Mouse (Mus musculus): ENCODE measurements around the gene Krtcap2.
A peak's percentile ranks its signal among the peaks of the same experiment; 100 is the strongest.

The Krtcap2 gene

GRCm38 (mm10) chr3:89278107-89278506 is 32.3 kb downstream of the Krtcap2 start:
- Histone ChIP-seq H3K4me1 (replicated peaks; ENCODE audit: low read depth, low read length) (peaks cover 64% of the 10 kb centered on the region), H3K4me3 (replicated peaks; ENCODE audit: low read length) (peak overlapping the region; percentile 80), H3K9me3 (ENCODE audit: low read length) (no peaks in the 10 kb centered on the region)

GRCm38 (mm10) chr3:89278643-89279042 is 32.9 kb downstream of the Krtcap2 start:
- TF ChIP-seq NANOG (IDR thresholded peaks at IDR 0.05; ENCODE audit: borderline replicate concordance, low read length), result no peak
- TF ChIP-seq CTCF (conservative IDR thresholded peaks at IDR 0.05; ENCODE audit: low read length), result no peak
- TF ChIP-seq POU5F1 (IDR thresholded peaks at IDR 0.05; ENCODE audit: borderline replicate concordance, low read length), result no peak
- Histone ChIP-seq H3K27me3 (ENCODE audit: insufficient read depth, low read length) (peaks cover 62% of the 10 kb centered on the region), H3K36me3 (ENCODE audit: insufficient read depth, low read length) (peaks cover 11% of the 10 kb centered on the region), H3K9me3 (ENCODE audit: low read length) (no peaks in the 10 kb centered on the region), H3K4me1 (replicated peaks; ENCODE audit: low read depth, low read length) (peaks cover 65% of the 10 kb centered on the region), H3K4me3 (replicated peaks; ENCODE audit: low read length) (peak overlapping the region; percentile 80)

More at GRCm38 (mm10) chr3:89278107-89278506, 32.3 kb downstream of the Krtcap2 start:
- Histone ChIP-seq H3K27me3 (ENCODE audit: insufficient read depth, low read length) (peaks cover 62% of the 10 kb centered on the region), H3K36me3 (ENCODE audit: insufficient read depth, low read length) (peaks cover 11% of the 10 kb centered on the region)
- TF ChIP-seq CTCF (conservative IDR thresholded peaks at IDR 0.05; ENCODE audit: low read length) (no peak), POU5F1 (IDR thresholded peaks at IDR 0.05; ENCODE audit: borderline replicate concordance, low read length) (no peak), NANOG (IDR thresholded peaks at IDR 0.05; ENCODE audit: borderline replicate concordance, low read length) (no peak)

GRCm38 (mm10) chr3:89279153-89279890 is 33.6 kb downstream of the Krtcap2 start:
- no peak for TF ChIP-seq CTCF (conservative IDR thresholded peaks at IDR 0.05; ENCODE audit: low read length)
- no peak for TF ChIP-seq POU5F1 (IDR thresholded peaks at IDR 0.05; ENCODE audit: borderline replicate concordance, low read length)
- no peak for TF ChIP-seq NANOG (IDR thresholded peaks at IDR 0.05; ENCODE audit: borderline replicate concordance, low read length)
- Histone ChIP-seq H3K4me3 (replicated peaks; ENCODE audit: low read length) (peak overlapping the region; percentile 80), H3K27me3 (ENCODE audit: insufficient read depth, low read length) (peaks cover 62% of the 10 kb centered on the region), H3K36me3 (ENCODE audit: insufficient read depth, low read length) (peaks cover 11% of the 10 kb centered on the region), H3K9me3 (ENCODE audit: low read length) (no peaks in the 10 kb centered on the region), H3K4me1 (replicated peaks; ENCODE audit: low read depth, low read length) (peaks cover 72% of the 10 kb centered on the region)

GRCm38 (mm10) chr3:89280050-89280605 is 34.4 kb downstream of the Krtcap2 start:
- TF ChIP-seq CTCF (conservative IDR thresholded peaks at IDR 0.05; ENCODE audit: low read length) (no peak), POU5F1 (IDR thresholded peaks at IDR 0.05; ENCODE audit: borderline replicate concordance, low read length) (no peak), NANOG (IDR thresholded peaks at IDR 0.05; ENCODE audit: borderline replicate concordance, low read length) (no peak)
- Histone ChIP-seq H3K9me3 (ENCODE audit: low read length) (no peaks in the 10 kb centered on the region), H3K27me3 (ENCODE audit: insufficient read depth, low read length) (peaks cover 61% of the 10 kb centered on the region), H3K4me3 (replicated peaks; ENCODE audit: low read length) (peak overlapping the region; percentile 80), H3K4me1 (replicated peaks; ENCODE audit: low read depth, low read length) (peaks cover 80% of the 10 kb centered on the region), H3K36me3 (ENCODE audit: insufficient read depth, low read length) (peaks cover 10% of the 10 kb centered on the region)

- TF ChIP-seq NANOG (IDR thresholded peaks at IDR 0.05; ENCODE audit: borderline replicate concordance, low read length), result no peak
- TF ChIP-seq CTCF (conservative IDR thresholded peaks at IDR 0.05; ENCODE audit: low read length), result no peak
- no peak for TF ChIP-seq POU5F1 (IDR thresholded peaks at IDR 0.05; ENCODE audit: borderline replicate concordance, low read length)
- H3K4me3 ChIP-seq (replicated peaks; ENCODE audit: low read length), result peak within 1 kb of the TSS; percentile 80
- 0 out of 2 replicates have a peak, but pooled peaks cover 3% of the 10 kb centered on the region for H3K36me3 ChIP-seq (ENCODE audit: insufficient read depth, low read length)
- no peaks in the 10 kb centered on the region for H3K9me3 ChIP-seq (ENCODE audit: low read length)
- H3K27me3 ChIP-seq (ENCODE audit: insufficient read depth, low read length), result peaks cover 55% of the 10 kb centered on the region
- H3K4me1 ChIP-seq (replicated peaks; ENCODE audit: low read depth, low read length), result peaks cover 87% of the 10 kb centered on the region
Observed at GRCm38 (mm10) chr3:89280606-89281511, 35.1 kb downstream of the Krtcap2 start, which contains the start of gene Efna1. Gene Efna1 (minus strand): TSS chr3:89281142.

GRCm38 (mm10) chr3:89281579-89282290 is 36.0 kb downstream of the Krtcap2 start:
- Histone ChIP-seq H3K4me3 (replicated peaks; ENCODE audit: low read length) (peak overlapping the region; percentile 80), H3K9me3 (ENCODE audit: low read length) (no peaks in the 10 kb centered on the region), H3K27me3 (ENCODE audit: insufficient read depth, low read length) (peaks cover 47% of the 10 kb centered on the region), H3K36me3 (ENCODE audit: insufficient read depth, low read length) (no peaks in the 10 kb centered on the region), H3K4me1 (replicated peaks; ENCODE audit: low read depth, low read length) (peaks cover 94% of the 10 kb centered on the region)
- TF ChIP-seq NANOG (IDR thresholded peaks at IDR 0.05; ENCODE audit: borderline replicate concordance, low read length) (no peak), CTCF (conservative IDR thresholded peaks at IDR 0.05; ENCODE audit: low read length) (peak; percentile 96)

- Histone ChIP-seq H3K4me3 (replicated peaks; ENCODE audit: low read length) (peak overlapping the region; percentile 45; the same call in 1 of the 2 replicates), H3K36me3 (ENCODE audit: insufficient read depth, low read length) (no peaks in the 10 kb centered on the region), H3K27me3 (ENCODE audit: insufficient read depth, low read length) (peaks cover 42% of the 10 kb centered on the region), H3K9me3 (ENCODE audit: low read length) (no peaks in the 10 kb centered on the region), H3K4me1 (replicated peaks; ENCODE audit: low read depth, low read length) (peaks cover 94% of the 10 kb centered on the region)
- TF ChIP-seq NANOG (IDR thresholded peaks at IDR 0.05; ENCODE audit: borderline replicate concordance, low read length) (no peak), POU5F1 (IDR thresholded peaks at IDR 0.05; ENCODE audit: borderline replicate concordance, low read length) (no peak)
Observed at GRCm38 (mm10) chr3:89282291-89282643, 36.5 kb downstream of the Krtcap2 start.

Measured in E14TG2a.4 (cell line).